Mouse (Mus musculus) urinary bladder, postnatal 14 days (tissue): ENCODE measurements around the gene Mboat2.
A peak's percentile ranks its signal among the peaks of the same experiment; 100 is the strongest.

ENCODE experiments used
- DNase-seq: peaks from one replicate; pipeline ENCODE4 v3.0.0; 2021; ENCODE audit warnings: low spot score

The Mboat2 gene

GRCm38 (mm10) chr12:24863762-24864161 lies 33.1 kb downstream of the Mboat2 start:
- DNase-seq = peak; percentile 56

- DNase-seq = no peak
Measured at GRCm38 (mm10) chr12:24866645-24867044, 36.0 kb downstream of the Mboat2 start.

DNA sequence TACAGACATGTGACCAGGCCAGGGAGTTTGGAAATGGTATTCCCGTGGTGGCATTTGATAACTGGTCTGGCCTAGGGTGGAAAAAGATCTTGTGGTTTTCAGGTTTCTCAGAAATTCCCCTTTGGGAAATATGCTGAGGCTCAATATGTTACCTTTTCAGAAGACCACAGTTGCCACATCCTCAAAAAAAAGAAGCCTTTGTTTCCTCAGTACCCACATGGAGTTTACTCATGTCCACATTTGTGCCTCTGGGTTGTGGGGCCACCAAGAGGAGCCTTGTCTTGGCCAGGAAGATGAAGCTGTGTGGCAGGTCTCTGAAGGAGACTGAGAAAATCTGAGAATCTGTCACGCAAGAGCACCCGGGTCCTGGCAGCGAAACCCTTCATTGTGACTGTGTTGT lies 38.0 kb downstream of the Mboat2 start:
- no peak for DNase-seq

GRCm38 (mm10) chr12:24869231-24869630 lies 38.6 kb downstream of the Mboat2 start:
- DNase-seq = no peak

GRCm38 (mm10) chr12:24870901-24871300 lies 40.2 kb downstream of the Mboat2 start:
- no peak for DNase-seq

- DNase-seq = no peak
Measured at GRCm38 (mm10) chr12:24872264-24872663, 41.6 kb downstream of the Mboat2 start.

DNA sequence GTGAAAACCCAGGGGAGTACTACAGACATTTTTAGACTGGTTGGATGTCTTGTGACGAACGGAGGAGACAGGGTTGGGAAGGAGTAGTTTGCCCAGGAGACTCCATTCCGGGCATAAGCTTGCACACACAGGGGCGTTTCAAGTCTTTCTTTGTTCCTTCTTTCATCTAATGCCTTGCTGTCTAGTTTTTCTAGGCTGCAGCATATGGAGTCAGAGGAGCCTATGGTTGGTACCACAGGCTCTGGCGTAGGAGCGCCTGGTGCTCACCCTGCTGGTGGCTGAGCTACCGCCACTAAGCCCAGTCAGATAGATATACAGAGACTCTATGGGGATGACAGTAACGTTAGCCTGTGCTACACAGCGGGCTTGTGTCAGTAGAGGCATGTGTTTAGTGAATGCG lies 42.0 kb downstream of the Mboat2 start:
- DNase-seq = no peak

DNA sequence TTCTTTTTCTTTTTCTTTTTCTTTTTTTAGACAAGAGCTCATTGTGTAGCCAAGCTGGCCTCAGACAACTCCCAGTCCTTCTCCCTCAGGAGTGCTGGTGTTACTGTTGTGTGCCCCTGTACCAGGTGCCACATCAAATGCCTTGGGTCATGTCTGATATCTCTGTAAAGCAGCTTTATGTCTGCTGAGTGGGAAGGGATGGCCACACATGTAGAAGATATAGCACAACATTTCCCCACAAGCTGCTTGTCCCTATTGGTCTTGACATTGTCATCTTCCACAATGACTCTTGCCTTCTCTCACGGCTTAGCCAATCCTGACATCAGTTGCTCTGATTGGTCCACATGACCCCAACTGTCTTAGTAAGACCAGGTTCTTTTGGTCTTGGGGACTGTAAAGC lies 45.2 kb downstream of the Mboat2 start:
- DNase-seq = no peak

DNA sequence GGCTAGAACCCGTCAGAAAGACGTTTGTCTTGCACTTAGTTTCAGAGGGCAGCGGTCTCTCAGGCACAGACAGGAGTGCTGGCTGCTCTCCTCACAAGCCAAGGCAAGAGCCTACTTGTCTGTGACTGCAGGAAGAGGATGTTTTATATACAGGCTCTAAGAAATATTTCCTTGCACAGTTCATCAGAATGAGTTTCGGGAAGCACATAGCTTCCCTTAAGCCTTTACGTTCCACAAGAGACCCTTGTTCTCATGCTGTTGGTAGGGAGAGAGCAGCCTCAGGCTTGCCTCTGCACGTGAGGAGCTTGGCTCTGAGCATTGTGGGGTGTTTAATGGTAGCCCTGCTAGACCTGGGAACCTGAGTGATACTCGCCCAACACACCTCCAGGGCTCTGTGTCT lies 46.6 kb downstream of the Mboat2 start:
- DNase-seq = peak; percentile 75

DNA sequence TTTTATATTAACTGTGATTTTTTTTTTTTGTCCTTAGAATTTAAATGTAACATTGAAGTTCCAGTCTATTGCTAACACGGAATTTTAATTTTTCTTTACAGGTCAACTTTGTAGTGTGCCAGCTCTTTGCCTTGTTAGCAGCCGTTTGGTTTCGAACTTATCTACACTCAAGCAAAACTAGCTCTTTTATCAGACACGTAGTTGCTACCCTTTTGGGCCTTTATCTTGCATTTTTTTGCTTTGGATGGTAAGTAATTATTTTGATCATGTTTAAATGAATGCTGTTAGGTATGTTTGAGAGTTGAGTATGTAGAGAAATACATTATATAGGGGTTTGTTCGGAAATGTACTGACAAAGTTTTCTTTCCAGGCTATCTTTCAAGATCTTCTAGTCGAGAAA lies 47.4 kb downstream of the Mboat2 start:
- no peak for DNase-seq

DNA sequence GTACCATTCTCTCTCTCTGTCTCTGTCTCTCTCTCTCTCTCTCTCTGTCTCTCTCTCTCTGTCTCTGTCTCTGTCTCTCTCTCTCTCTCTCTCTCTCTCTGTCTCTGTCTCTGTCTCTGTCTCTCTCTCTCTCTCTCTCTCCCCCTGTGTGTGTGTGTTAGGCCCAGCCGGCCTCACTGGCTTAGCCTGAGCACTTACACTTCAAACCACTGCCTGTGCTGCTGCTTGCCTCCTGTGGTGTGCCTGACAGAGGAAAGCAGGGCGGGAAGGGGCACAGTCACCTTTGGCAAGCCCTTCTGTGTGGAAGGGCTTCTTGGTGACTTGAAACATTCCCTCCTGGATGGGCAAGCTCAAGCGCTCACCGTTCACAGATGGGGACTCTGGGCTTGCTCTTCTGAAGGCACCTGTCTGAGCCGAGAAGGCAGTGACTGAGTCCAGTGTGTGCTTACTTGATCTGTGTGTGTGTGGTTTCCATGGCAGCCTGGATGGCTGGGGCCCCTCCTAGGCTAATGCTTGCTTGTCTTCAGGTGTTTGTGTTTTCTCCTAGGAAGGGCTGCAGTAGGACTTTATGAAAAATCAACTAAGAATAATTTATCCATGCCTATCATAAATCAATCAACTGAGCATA lies 48.2 kb downstream of the Mboat2 start:
- DNase-seq = no peak

- DNase-seq = no peak
Measured at GRCm38 (mm10) chr12:24879613-24880029, 48.9 kb downstream of the Mboat2 start.

- no peak for DNase-seq
Measured at GRCm38 (mm10) chr12:24883279-24883678, 52.6 kb downstream of the Mboat2 start.

DNA sequence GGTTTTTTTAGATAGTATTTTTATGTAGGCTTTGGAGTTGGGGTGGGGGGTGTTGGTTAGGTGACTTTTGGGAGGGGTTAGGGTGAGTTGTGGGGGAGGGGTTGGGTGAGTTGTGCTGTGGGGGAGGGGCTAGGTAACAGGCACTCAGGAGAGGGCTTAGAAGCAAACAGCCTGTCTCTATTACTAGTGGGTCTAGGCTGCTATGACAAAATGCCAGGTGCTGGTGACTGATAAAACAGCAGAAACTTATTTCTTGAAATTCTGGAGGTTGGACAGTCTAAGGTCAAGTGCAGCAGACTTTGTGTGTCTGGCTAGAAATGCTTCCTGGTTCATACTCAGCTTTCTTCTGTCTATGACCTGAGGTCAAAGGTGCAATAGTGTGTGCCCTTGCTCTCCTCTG lies 56.1 kb downstream of the Mboat2 start:
- DNase-seq = no peak

- no peak for DNase-seq
Measured at GRCm38 (mm10) chr12:24889371-24890051, 58.8 kb downstream of the Mboat2 start.

DNA sequence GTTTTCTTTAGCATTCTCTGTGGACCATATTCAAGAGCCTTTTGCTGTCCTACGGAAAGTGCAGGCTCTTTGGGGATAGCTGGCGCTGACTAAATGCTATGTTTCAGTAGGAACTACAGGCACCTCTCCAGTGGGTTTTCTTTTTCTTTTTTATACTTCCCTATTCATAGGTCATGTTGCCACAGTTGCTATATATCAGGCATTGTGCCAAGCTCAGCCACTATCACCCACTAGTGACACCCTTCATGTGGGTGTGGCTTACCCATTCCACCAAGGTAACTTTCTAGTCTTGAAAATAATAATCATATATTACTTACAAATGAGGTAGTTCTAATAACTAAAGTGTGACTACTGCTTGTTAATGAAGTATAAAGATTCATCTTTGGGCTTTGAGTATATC lies 59.5 kb downstream of the Mboat2 start:
- DNase-seq = no peak

DNA sequence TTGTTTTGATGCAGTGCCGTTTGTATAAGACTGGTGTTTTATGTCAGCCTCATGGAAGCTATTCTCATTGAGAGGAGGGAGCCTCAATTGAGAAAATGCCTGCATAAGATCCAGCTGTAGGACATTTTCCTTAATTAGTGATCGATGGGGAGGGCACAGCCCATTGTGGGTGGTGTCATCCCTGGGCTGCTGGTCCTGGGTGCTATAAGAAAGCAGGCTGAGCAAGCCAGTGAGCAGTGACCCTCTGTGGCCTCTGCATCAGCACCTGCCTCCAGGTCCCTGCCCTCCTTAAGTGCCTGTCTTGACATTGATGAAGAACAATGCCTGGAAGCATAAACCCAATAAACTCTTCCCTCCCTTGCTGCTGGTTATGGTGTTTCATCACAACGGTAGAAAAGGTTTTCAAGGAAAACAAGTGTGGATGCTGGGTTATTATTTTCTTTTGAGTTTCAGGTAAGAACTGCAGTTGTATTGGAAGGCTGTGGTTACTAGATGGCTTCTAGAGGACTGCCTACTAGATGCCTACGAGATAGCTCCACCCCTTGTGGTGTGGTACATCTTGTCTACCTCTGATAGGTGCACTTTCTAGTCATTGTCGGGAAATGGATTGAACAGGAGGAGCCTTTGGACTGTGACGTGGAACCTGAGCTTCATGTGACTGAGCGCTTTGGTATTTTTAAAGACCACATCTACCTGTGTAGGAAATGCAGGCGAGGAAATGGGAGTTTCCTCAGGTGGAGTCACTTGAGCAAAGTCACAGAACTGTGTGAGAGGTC lies 60.2 kb downstream of the Mboat2 start:
- no peak for DNase-seq

- DNase-seq = no peak
Measured at GRCm38 (mm10) chr12:24892536-24892935, 61.9 kb downstream of the Mboat2 start.

DNA sequence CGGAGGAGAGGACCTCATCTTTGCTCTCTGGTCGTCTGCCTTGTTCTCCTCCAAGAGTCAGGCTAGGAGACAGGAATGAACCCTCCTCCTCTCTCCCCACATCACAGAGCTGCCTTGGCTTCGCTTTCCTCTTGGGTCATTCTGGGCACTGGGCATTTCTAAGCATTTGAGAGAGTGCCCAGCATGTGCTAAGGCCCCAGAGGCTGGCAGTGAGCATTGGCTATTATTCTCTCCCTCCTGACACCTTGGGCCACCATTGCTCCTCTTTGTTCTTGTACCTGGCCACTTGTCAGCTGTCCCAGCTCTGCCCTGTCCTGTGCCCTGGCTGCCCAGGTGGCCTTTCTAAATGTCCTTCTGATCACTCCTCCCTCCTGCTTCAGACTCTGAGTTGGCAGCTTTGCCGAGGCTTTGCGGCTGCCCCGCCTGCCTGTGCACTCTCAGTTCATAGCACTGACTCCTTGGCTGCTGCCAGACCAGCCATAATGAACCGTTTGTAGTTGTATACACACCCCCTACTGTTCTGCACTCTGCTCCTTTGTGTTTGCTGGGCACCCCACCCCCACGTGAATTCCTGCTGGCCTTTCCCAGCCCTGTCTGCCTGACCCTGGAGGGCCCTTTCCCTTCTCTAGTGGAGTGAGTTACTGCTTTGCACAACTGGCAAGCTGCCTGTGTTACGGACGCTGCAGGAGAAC lies 63.2 kb downstream of the Mboat2 start:
- DNase-seq = peak; percentile 34

- DNase-seq = peak; percentile 45
Measured at GRCm38 (mm10) chr12:24895352-24895751, 64.7 kb downstream of the Mboat2 start.

DNA sequence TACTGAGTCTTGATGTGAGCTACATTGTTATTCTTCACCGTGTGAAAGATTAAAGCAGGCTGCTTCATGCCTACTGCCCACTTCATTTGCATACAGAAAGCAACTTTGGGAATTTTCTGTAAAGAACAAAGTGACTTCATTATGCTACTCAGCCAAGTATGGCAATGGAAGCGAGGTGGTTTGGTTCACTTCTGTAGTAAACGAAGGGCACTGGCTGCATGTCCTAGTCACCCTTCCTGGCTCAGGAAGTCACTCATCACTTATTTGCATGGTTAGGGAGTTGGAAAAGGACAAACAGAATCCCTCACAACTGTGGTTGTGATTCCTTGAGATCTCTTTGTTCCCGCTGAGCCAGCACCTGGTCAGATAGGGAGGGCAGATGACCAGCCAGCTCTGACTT lies 66.7 kb downstream of the Mboat2 start:
- DNase-seq = no peak

GRCm38 (mm10) chr12:24898226-24898625 lies 67.5 kb downstream of the Mboat2 start:
- DNase-seq = no peak

- no peak for DNase-seq
Measured at GRCm38 (mm10) chr12:24899636-24900035, 69.0 kb downstream of the Mboat2 start.
